Mouse (Mus musculus) forebrain, embryonic 12.5 days (tissue): ENCODE measurements around the gene Idh3a. TPM values are rescaled to one million over a fixed set of nuclear protein-coding genes. Genes with fewer than 3 reads are reported as not detected.

ENCODE experiments used
- ATAC-seq: fragments of 200-750 bp; cut with Nextera tagmentation; 2 replicates; pipeline ENCODE4 v1.8.0; 2017; ENCODE audit warnings: moderate TSS enrichment; ENCODE audit not compliant: low FRiP score
- H3K27ac ChIP-seq: fragments of 300-500 bp; sonication (generic); 2 replicates; pipeline ENCODE4 v1.5.1; 2016; ENCODE audit warnings: mild to moderate bottlenecking
- H3K27me3 ChIP-seq: fragments of 300-500 bp; sonication (generic); 2 replicates; pipeline ENCODE4 v1.6.1; 2016; ENCODE audit warnings: mild to moderate bottlenecking
- H3K36me3 ChIP-seq: fragments of 300-500 bp; sonication (generic); replicated peaks from 2 replicates; pipeline ENCODE4 v1.6.1; 2016; ENCODE audit warnings: mild to moderate bottlenecking
- H3K4me1 ChIP-seq: fragments of 300-500 bp; sonication (generic); 2 replicates; pipeline ENCODE4 v1.6.1; 2016
- H3K4me2 ChIP-seq: fragments of 300-500 bp; sonication (generic); 2 replicates; pipeline ENCODE4 v1.6.1; 2016; ENCODE audit warnings: mild to moderate bottlenecking, moderate library complexity
- H3K4me3 ChIP-seq: fragments of 300-500 bp; sonication (generic); replicated peaks from 2 replicates; pipeline ENCODE4 v1.5.1; 2016; ENCODE audit warnings: mild to moderate bottlenecking
- H3K9ac ChIP-seq: fragments of 300-500 bp; sonication (generic); 2 replicates; pipeline ENCODE4 v1.6.1; 2016; ENCODE audit warnings: mild to moderate bottlenecking
- H3K9me3 ChIP-seq: fragments of 300-500 bp; sonication (generic); 2 replicates; pipeline ENCODE4 v1.6.1; 2016
- WGBS: fragments of 180-500 bp; shearing (Covaris S2); methylation state at CpG from one replicate; pipeline ENCODE4 v1.1.7; 2016; 5-methylcytosine and 5-hydroxymethylcytosine counted together
- polyA plus RNA-seq: library from polyadenylated mRNA; unstranded; fragments of >200 nt; fragmentation: Nextera tagmentation; extraction: Ambion mirVana; gene quantifications from 2 replicates; pipeline ENCODE4 v1.2.1, GENCODE M21; 2016

The Idh3a gene
- polyA plus RNA-seq, 1 experiment from 2014 or later: 109 TPM

DNA sequence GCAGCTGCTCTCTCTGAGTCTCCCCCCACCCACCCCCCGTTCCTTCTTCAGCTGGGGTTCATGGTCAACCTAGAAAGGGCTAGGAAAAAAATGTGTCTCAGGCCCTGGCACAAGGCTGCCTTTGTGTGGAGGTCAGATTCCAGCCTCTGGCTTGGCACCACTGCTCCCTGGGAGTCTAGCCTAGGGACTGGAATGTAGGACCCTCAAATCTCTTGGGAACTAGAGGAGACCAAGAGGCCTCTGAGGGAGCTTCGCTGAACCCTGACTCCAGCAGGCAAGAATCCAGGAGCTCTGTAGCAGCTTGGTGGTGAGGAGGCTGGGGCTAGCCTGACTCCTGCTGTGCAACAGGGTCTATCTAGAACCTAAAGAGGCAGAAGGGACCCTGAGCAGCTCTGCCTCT, 53.1 kb downstream of the Idh3a start:
- no peak overlapping the region for H3K4me3 ChIP-seq
- no peaks in the 10 kb centered on the region for H3K27me3 ChIP-seq
- 59% methylated on average over 2 of the region's 2 CpGs for WGBS
- no peak for ATAC-seq
- no peaks in the 10 kb centered on the region for H3K9me3 ChIP-seq
- H3K4me2 ChIP-seq: no peak overlapping the region
- no peak overlapping the region for H3K9ac ChIP-seq
- H3K36me3 ChIP-seq: no peaks in the 10 kb centered on the region
- H3K27ac ChIP-seq: no peak overlapping the region
- no peaks in the 10 kb centered on the region for H3K4me1 ChIP-seq

DNA sequence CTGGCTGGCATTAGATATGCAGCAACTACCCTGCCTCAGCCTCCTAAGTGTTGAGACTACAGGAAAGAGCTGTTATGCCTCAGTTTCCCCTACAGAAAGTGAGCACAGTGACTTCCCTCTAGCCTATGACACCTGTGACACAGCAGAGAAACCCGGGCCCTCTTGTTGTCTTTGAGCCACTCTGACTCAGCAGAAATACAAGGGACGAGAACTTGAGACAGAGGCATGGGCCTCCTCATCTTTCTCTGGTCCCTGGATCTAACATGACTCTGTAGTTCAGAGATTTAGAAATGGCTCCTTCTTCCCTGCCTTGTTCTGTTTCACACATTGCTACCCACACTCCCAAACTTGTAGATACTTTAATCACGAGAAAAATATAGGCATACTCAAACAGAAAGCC, 55.4 kb downstream of the Idh3a start:
- no peak overlapping the region for H3K27ac ChIP-seq
- no peaks in the 10 kb centered on the region for H3K36me3 ChIP-seq
- no peak overlapping the region for H3K4me3 ChIP-seq
- no peak overlapping the region for H3K9ac ChIP-seq
- no peak overlapping the region for H3K4me2 ChIP-seq
- ATAC-seq: no peak
- H3K9me3 ChIP-seq: no peaks in the 10 kb centered on the region
- H3K27me3 ChIP-seq: no peaks in the 10 kb centered on the region
- WGBS: 77% methylated on average over 3 of the region's 3 CpGs
- H3K4me1 ChIP-seq: no peaks in the 10 kb centered on the region

- H3K9me3 ChIP-seq: no peaks in the 10 kb centered on the region
- no peak overlapping the region for H3K27ac ChIP-seq
- H3K4me3 ChIP-seq: no peak overlapping the region
- H3K36me3 ChIP-seq: no peaks in the 10 kb centered on the region
- no peaks in the 10 kb centered on the region for H3K4me1 ChIP-seq
- H3K27me3 ChIP-seq: no peaks in the 10 kb centered on the region
- H3K4me2 ChIP-seq: no peak overlapping the region
- no peak overlapping the region for H3K9ac ChIP-seq
- WGBS: 84% methylated on average over 2 of the region's 2 CpGs
- no peak for ATAC-seq
Observed at GRCm38 (mm10) chr9:54642149-54642548, 56.0 kb downstream of the Idh3a start.

DNA sequence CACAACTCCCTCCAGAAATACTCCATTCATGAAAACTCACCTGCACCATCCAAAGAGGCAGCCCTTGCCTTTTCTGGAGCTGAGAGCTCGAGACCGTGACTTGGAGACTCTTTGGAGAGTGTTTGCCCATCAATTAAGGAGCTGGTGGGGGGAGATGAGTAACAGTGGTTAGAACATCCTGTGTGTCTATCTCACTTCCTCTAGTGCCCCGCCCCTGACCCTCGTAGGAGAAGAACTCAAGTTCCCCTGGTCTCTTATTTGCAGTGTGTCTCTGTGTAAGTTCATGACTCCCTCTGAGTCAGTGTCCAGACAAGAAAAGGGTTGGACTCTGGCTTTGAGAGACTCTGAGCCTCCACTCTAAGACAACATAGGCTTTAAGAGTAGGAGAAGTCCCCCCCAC, 56.4 kb downstream of the Idh3a start:
- Histone ChIP-seq H3K36me3 (no peaks in the 10 kb centered on the region), H3K9ac (no peak overlapping the region), H3K4me3 (no peak overlapping the region), H3K9me3 (no peaks in the 10 kb centered on the region), H3K4me1 (no peaks in the 10 kb centered on the region), H3K4me2 (no peak overlapping the region), H3K27ac (no peak overlapping the region), H3K27me3 (no peaks in the 10 kb centered on the region)
- ATAC-seq: no peak
- 88% methylated on average over 4 of the region's 4 CpGs for WGBS

GRCm38 (mm10) chr9:54643179-54643578, 57.0 kb downstream of the Idh3a start:
- H3K27me3 ChIP-seq: no peaks in the 10 kb centered on the region
- H3K9me3 ChIP-seq: no peaks in the 10 kb centered on the region
- no peak overlapping the region for H3K4me3 ChIP-seq
- no peak overlapping the region for H3K27ac ChIP-seq
- H3K9ac ChIP-seq: no peak overlapping the region
- WGBS: 91% methylated on average over 7 of the region's 7 CpGs
- H3K36me3 ChIP-seq: no peaks in the 10 kb centered on the region
- H3K4me1 ChIP-seq: no peaks in the 10 kb centered on the region
- no peak for ATAC-seq
- H3K4me2 ChIP-seq: no peak overlapping the region

GRCm38 (mm10) chr9:54645530-54645929, 59.4 kb downstream of the Idh3a start:
- no peak overlapping the region for H3K27ac ChIP-seq
- H3K4me1 ChIP-seq: no peaks in the 10 kb centered on the region
- ATAC-seq: no peak

DNA sequence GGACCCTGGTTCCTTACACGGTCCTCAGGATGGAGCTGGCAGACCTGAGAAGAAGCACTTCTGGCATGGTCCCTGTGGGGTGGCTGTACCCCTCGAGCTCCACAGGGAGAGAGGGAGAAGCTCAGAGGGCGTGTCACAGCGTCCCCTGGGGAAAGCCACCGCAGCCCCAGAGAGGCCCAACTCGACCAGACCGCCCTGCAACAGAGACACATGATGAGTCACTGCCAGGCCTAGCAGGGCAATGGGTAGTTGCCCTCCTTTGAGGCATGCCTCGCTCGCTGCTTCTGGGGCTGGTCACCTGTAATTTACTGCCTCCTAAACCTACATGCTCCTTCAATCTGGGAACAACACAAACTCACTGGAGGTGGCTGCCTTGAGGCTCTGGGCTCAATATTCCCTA, 60.1 kb downstream of the Idh3a start:
- no peaks in the 10 kb centered on the region for H3K4me1 ChIP-seq
- H3K27me3 ChIP-seq: no peaks in the 10 kb centered on the region
- 84% methylated on average over 9 of the region's 9 CpGs for WGBS
- ATAC-seq: no peak
- H3K27ac ChIP-seq: no peak overlapping the region
- no peak overlapping the region for H3K4me2 ChIP-seq
- H3K9me3 ChIP-seq: no peaks in the 10 kb centered on the region
- H3K9ac ChIP-seq: no peak overlapping the region
- H3K36me3 ChIP-seq: no peaks in the 10 kb centered on the region
- no peak overlapping the region for H3K4me3 ChIP-seq

More at GRCm38 (mm10) chr9:54645530-54645929, 59.4 kb downstream of the Idh3a start:
- H3K9me3 ChIP-seq: no peaks in the 10 kb centered on the region
- no peaks in the 10 kb centered on the region for H3K36me3 ChIP-seq
- no peaks in the 10 kb centered on the region for H3K27me3 ChIP-seq
- H3K4me2 ChIP-seq: no peak overlapping the region
- no peak overlapping the region for H3K4me3 ChIP-seq
- no peak overlapping the region for H3K9ac ChIP-seq
- 94% methylated on average over 6 of the region's 6 CpGs for WGBS

- Histone ChIP-seq H3K36me3 (no peaks in the 10 kb centered on the region), H3K27ac (no peak overlapping the region), H3K27me3 (no peaks in the 10 kb centered on the region), H3K9ac (no peak overlapping the region), H3K4me1 (no peaks in the 10 kb centered on the region), H3K4me3 (no peak overlapping the region), H3K4me2 (no peak overlapping the region), H3K9me3 (no peaks in the 10 kb centered on the region)
- WGBS: 83% methylated on average over 2 of the region's 2 CpGs
- ATAC-seq: no peak
Observed at GRCm38 (mm10) chr9:54647456-54647855, 61.3 kb downstream of the Idh3a start.

GRCm38 (mm10) chr9:54649360-54649759, 63.2 kb downstream of the Idh3a start:
- H3K36me3 ChIP-seq: no peaks in the 10 kb centered on the region
- H3K9ac ChIP-seq: no peak overlapping the region
- no peak overlapping the region for H3K27ac ChIP-seq
- H3K4me1 ChIP-seq: no peaks in the 10 kb centered on the region
- H3K4me3 ChIP-seq: no peak overlapping the region
- WGBS: 93% methylated on average over 1 of the region's 1 CpGs
- no peaks in the 10 kb centered on the region for H3K9me3 ChIP-seq
- H3K27me3 ChIP-seq: no peaks in the 10 kb centered on the region
- no peak for ATAC-seq
- H3K4me2 ChIP-seq: no peak overlapping the region

DNA sequence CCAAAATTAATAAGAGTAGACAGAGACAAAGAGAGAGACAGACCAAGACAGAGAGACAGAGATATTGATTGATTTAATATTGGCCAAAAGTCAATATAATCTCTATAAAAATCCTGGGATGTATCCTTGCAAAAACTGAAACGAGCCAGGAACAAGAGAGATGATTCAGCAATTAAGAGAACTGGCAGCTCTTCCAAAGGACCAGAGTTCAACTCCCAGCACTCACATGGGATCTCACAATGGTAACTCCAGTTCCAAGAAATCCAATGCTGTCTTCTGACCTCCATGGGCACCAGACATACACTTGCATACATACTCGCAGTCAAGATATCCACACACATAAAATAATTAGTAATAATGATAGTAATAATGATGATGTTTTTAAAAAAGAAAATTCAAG, 66.6 kb downstream of the Idh3a start:
- no peak for ATAC-seq
- no peak overlapping the region for H3K4me2 ChIP-seq
- no peak overlapping the region for H3K9ac ChIP-seq
- H3K9me3 ChIP-seq: no peaks in the 10 kb centered on the region
- no peaks in the 10 kb centered on the region for H3K4me1 ChIP-seq
- no peaks in the 10 kb centered on the region for H3K27me3 ChIP-seq
- 83% methylated on average over 2 of the region's 2 CpGs for WGBS
- H3K36me3 ChIP-seq: no peaks in the 10 kb centered on the region
- H3K4me3 ChIP-seq: no peak overlapping the region
- no peak overlapping the region for H3K27ac ChIP-seq

Other genes starting within 250 kb of the Idh3a start
- gene Dmxl2, start 84.7 kb upstream of the Idh3a start, polyA plus RNA-seq: 19.4 and 21.0 TPM in 2 replicates
- 0.09 TPM in 1 of 2 replicates, not detected in the other for gene Sh2d7, start 47.4 kb upstream of the Idh3a start, polyA plus RNA-seq
- 19.1 and 20.2 TPM in 2 replicates for gene Cib2, start 26.1 kb upstream of the Idh3a start, polyA plus RNA-seq
- gene Acsbg1, start 75.5 kb downstream of the Idh3a start, polyA plus RNA-seq: 14.9 and 22.6 TPM in 2 replicates
- 2.8 and 3.1 TPM in 2 replicates for gene Dnaja4, start 112.5 kb downstream of the Idh3a start, polyA plus RNA-seq
- 140 and 142 TPM in 2 replicates for gene Wdr61, start 148.2 kb downstream of the Idh3a start, polyA plus RNA-seq
- 106 and 133 TPM in 2 replicates for gene Crabp1, start 178.4 kb downstream of the Idh3a start, polyA plus RNA-seq